Mouse (Mus musculus): ENCODE data around the gene Olfr1089.

DNA sequence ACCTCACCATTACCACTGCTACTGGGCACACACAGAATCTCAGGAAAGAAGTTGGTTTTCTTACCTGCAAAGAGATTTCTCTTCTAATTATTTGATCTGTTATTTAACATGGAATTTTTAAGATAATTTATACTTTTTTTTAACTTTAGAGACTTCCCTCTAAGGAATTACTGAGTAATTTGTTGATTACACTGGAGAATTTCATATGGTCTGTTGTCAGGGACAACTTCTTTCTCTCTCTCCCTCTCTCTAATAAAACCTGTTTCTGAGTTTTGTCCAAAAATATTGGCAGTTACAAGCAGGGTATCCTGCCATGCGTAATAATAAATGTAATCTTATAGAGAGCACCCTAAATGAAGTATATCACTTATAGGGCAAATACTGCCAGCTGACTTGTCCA lies 25.4 kb upstream of the Olfr1089 start, which contains the start of gene Olfr1090:
- no peak for TF ChIP-seq CTCF (IDR thresholded peaks at IDR 0.05; ENCODE audit: extremely low read depth, insufficient read depth, insufficient read length, insufficient replicate concordance)
- no peak for TF ChIP-seq POLR2A (IDR thresholded peaks at IDR 0.05; ENCODE audit: low read depth, low read length)

Measured in spleen, adult 2 months (tissue).